Mouse (Mus musculus) yolk sac, embryonic 10.5 days (tissue): ENCODE measurements around the gene Naip5.
"Not testable (repeated sequence)": the region's sequence is repeated elsewhere in the genome, so short reads cannot be mapped to it uniquely, and the experiment has no call there.

Experiments
- DNase-seq: peaks from one replicate; pipeline ENCODE4 v3.0.0-alpha.2; 2017; ENCODE audit warnings: low spot score

Naip5 gene

DNA sequence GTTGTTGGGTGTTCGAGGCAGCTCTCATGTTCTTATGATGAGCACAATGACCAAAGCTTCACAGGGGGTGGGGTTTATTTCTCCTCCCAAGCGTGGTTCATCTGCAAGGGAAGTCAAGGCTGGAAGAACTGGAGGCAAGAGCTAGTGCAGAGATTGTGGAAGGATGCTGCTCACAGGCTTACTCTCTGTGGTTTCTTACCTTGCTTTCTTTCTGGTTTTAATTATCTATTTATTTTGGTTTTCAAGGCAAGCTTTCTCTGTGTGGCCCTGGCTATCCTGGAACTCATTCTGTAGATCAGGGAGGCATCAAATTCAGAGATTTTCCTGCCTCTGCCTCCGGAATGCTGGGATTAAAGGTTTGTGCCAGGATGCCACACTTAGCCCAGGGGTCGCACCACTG is at the start of gene Naip5:
Gene Naip5, minus strand, starts transcription at position 101 of the 400 bp plus-strand sequence.
- DNase-seq = not testable (repeated sequence)

DNA sequence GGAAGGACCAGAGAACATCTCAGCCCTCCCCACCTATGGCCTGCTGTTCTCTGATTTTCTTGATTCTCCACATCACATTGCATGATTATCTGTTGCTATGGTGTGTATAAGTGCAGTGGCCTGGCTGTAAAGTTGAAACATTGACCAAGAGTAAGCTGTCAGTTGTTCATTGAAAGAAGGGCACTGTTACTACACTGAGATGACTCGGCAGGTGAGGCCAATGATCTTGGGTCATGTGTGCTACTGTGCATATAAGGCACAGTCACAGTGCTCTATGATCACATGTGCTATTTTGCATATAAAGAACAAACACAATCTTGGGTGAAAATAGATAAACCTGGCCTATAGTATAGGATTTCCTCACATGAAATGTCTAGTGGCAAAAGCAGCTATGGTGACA is 38.5 kb upstream of the Naip5 start:
- DNase-seq = no peak

DNA sequence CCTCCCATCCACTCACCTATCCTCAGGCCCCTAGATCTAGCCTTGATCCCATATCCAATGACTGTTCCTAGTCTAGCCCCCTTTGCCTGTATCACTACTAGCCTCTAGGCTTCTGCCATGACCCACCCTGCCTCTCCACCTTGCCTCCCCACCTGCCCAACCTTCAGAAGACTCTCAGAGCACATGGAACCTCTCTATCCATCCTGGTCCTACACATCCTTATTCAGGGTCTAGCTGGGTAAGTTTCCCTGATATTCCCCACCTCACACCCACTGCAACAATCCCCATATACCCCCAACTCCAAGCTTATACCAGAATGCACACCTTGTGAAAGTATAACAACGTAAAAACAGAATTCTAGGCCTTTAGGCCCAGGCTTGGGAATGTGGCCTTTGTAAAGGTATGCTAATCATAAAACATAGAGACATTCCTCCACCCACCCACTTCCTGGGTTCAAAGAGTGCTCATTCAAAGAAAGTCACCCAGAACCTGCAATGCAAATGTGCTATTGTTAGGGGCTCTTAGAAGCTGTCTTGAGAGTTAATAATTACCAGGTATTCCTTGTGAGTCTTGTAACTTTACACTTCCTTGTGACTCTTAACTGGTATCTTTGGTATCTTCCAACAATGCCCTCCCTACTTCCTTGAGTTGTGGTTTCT is 25.5 kb upstream of the Naip5 start:
- not testable (repeated sequence) for DNase-seq

DNA sequence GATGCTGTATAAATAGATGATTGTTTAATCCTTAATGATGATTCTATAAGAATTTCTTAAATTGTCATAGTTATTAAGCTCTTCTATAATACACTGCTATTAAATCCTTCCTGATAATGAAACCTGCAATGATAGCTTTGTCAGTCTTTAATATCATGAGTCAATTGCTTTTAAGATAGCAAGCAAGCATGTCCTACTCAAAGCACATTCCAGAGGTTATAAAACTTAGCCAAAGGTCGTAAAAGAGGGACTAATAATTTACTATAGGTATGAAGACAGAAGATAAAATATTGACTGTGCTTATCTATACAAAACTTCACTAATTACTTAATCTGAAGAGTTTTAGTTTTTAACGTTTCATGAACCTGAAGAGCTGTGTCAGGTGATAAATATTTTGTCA is 10.9 kb upstream of the Naip5 start:
- DNase-seq = not testable (repeated sequence)

DNA sequence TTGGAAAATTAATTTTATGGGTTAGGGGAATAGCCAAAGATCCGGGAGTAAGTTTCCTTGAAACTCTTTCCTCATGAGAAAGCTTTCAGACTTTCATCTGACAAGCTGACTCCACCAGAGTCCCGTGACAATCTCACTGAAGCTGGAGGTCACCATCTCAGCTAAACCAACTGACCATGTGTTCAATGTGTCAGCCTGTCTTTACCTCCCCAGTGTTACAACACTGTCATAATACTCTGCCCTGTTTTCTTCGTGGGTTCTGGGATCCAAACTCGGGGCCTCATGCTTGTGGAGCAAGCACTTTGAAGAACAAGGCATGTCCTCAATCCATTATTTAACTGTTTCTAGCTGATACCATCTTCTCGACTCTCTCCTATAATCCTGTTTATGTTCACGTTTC is 9.8 kb upstream of the Naip5 start:
- not testable (repeated sequence) for DNase-seq

DNA sequence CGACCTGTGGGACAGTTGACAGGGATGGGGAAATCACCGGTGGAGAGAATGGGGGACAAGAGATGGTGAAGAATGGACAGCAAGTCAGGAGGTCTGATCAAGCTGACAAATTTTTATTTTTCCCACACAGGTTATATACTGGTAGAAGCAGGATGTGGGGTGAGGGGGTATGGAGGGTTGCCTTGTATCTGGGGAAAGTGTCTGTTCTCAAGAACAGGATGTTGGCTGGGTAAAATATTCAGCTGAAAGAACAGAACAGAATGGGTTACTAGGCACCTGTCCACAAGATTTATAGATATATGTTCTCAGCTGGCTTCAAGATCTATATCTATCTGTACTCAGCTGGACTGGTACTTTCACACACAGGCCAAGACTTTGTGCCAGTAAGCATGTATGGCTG is 5.8 kb upstream of the Naip5 start:
- DNase-seq = not testable (repeated sequence)

DNA sequence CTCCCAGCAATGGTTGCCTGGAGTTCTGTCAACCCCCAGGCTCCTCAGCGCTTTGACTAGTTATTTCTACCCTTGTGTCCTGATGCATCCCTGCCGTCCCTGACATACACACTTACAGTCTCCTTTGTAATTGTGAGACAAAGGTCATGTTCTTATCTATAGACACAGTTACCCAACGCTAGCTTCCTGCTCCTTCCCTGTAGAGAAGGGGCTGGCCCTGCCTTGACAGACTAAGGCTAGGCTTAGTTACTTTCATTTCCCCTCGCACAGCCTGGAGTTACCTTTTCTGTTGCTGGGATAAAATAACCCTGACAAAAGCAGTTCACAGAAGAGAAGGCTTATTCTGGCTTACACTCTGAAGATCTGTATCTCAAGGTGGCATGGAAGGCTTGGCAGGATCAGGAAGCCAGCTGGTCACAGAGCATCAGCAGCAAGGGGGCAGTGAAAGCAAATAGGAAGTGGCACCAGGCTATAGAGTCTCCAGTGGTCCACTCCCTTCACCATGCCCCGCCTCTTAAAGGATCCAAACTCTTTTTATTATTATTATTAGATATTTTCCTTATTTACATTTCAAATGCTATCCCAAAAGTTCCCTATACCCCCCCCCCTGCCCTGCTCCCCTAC is 885 bp upstream of the Naip5 start:
- DNase-seq = peak; percentile 10

DNA sequence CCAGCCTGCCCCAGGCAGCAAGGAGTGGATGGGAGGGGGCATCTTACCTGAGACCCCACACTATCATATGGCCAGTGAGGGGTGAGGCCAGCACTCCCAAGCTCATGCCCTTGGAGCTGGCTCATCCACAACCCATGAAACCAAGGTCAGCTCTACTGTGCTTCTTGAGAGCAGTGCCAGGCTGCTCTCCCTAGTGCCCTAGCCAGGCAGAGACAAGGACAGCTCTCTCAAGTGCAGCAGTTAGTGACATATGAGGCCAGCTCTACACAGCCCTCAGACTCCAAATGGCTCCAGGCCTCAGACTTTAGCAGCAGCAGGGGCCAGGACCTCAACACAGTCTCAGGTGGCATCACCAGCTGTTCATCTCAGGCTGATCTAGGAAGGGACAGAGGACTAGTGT is 2.4 kb downstream of the Naip5 start:
- no peak for DNase-seq

DNA sequence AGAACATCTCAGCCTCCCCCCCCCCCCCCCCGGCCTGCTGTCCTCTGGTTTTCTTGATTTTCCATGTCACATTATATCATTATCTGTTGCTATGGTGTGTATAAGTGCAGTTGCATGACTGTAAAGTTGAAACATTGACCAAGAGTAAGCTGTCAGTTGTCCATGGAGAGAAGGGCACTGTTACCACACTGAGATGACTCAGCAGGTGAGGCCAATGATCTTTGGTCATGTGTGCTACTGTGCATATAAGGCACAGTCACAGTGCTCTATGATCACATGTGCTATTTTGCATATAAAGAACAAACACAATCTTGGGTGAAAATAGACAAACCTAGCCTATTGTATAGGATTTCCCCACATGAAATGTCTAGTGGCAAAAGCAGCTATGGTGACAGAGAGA is 32.4 kb downstream of the Naip5 start:
- DNase-seq = not testable (repeated sequence)

DNA sequence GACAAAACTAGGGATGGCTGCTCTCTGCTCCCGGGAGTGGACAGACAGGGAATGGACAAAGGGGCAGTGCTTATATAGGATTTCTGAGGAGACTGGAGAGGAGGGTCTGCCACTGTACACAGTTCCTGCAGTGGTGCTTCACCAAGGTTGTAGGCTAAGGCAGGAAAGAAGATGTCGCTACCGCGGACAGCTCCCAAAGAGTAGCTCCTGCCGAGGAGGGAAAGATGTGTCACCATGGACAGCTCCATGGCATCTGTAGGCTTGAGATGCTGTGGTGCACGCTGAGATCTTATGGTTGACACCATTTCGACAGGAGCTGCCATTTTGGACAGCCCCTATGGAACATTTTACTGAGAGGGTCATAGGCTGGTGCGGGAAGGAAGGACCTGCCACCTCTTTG is 35.6 kb downstream of the Naip5 start:
- peak; percentile 61 for DNase-seq

DNA sequence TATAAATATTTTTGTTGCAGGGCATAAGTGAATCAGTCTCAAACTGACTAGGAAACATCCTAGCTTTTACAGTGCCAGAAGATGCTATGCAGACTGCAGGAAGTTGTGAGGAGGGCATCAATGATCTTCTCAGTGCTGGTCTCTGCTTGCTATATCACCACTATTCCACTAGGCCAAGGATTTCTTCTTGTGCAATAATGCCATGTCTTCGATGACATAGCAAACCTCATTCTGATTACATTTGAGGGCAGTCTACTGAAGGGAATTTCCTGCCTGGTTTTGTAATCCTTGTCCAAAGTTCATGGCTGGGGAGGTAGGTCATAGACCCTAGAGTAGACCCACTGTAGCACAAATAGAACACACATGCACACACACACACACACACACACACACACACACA is 42.8 kb downstream of the Naip5 start:
- no peak for DNase-seq

DNA sequence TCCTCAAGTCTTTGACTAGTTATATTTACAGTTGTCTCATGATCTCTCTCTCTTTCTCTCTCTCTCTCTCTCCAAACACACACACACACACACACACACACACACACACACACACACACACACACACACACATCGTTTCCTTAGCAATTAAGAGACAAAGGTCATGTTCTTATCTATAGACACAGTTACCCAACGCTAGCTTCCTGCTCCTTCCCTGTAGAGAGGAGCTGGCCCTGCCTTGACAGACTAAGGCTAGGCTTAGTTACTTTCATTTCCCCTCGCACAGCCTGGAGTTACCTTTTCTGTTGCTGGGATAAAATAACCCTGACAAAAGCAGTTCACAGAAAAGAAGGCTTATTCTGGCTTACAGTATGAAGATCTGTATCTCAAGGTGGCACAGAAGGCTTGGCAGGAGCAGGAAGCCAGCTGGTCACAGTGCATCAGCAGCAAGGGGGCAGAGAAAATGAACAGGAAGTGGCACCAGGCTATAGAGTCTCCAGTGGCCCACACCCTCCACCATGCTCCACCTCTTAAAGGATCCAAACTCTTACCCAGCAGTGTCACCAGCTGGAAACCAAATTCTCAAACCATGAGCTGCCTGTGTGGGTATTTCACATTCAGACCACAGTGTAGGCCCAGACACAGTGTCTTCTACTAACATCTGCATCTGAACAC is 44.3 kb downstream of the Naip5 start, which contains the start of gene Naip2:
Gene Naip2, minus strand, starts transcription at position 434 of the 675 bp plus-strand sequence.
- DNase-seq = peak; percentile 10

DNA sequence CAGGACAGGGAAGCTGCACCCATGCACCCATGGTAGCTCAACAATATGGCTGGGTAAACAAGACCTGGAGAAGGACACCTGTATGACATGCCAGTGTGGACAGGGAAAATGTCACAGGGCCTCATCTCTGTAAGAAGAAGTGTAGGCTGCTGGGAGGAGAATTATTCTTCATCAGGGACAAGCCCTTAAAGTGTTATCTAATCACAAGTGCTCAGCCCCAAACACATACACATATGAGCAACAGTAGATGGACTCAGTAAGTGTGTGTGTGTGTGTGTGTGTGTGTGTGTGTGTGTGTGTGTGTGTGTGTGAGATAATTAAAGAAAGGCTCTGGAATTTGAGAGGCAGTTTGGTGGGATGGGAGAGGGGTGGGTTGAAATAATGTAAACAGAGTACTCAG is 45.3 kb downstream of the Naip5 start:
- DNase-seq = no peak

DNA sequence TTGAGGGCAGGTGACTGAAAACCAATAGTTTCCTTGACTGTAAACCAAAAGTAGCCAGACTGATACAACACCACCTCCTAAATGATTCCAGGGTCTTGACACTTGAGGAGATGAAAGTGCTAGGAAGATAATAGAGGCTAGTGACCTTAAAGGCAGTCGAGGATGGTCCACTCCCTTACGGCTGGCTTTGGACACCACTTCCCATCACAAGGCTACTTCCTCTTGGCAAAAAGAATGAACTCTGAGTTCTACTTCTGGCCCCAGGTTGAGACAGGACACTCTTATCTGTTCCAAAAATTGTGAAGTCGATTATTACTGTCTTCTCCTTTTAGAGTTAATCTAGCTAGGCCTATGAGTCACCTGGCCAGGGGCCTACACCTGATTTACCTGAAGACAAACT is 50.7 kb downstream of the Naip5 start:
- no peak for DNase-seq

DNA sequence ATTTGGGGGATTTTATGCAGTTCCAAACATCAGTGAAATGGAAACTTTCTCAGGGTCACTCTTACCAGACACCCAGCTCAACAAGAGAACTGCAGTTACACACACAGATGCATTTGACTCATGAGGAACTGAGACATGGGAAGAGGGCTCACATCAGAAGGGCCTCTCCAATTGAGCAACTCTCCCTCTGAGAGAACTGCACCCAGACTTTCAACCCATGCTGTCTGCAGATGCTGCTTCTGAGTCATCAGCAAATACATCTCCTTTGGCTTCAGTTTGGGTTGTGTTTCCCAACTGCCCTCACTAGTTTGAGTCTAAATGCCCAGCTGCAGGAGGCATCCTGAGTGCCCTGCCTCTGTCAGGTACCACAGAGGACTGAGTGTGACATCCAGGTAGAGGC is 63.0 kb downstream of the Naip5 start:
- DNase-seq = not testable (repeated sequence)

DNA sequence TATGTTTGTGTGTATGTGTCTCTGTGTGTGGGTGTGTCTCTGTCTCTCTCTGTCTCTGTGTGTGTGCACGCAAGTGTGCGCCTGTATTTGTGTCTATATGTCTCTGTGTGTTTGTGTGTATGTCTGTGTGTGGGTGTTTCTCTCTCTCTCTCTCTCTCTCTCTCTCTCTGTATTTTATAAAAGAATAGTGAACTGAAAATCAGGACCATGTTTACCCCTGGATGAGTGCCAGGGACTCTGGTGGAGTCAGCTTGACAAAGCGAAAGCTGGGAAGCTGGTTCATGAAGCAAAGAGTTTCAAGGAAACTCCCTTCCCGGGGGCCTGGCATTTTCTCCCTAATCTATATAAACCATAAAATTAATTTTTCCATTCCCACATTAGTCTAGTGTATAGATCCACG is 71.8 kb downstream of the Naip5 start:
- DNase-seq = not testable (repeated sequence)

DNA sequence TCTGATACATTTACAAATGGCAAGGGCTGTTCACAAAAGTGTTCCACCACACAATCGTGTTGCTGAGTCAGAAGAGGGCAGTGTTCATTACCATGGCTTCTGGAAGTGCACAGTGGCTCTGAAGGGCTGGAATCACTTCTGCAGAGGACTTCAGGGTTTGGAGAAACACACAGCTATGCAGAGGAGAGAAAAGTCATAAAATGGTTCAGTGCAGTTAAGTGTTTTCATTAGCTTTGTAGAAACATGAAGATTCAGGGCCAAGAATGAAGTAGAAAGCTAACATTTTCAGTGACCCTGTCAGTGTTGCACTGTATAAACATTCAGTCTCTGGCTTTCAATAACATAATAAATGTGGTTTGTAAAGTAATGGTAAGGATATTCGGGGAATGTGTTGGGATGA is 79.7 kb downstream of the Naip5 start:
- not testable (repeated sequence) for DNase-seq

DNA sequence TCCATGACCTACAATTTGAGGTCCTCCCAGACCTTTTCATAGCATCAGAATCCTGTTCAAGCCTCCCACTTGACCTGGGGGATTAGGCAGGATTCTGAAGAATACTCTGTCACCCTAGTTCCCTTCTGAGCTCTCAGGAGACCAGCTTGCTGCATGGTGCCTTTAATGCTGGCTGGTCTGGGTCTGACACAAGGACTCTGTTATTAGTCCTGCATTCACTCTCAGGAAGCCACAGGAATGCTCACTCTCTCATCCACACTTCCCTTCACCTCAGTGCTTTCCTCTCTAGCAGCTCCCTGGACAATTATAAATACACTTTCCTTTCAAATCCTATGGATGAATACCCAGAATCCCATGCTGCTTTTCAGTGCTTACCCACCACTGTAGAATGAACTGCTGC is 83.7 kb downstream of the Naip5 start:
- DNase-seq = not testable (repeated sequence)
